Comparison of ENCODE assay signal across 9 mouse cellular contexts in genomic region chr5:35884262-35884661, GRCm38 (mm10). TPM values are rescaled to one million over a fixed set of nuclear protein-coding genes. Genes with fewer than 3 reads are reported as not detected.
DNase-seq lines count a peak whose midpoint lies in the region; ATAC-seq and TF ChIP-seq lines count a peak whose summit lies in the region.
"Had no signal": no experiment of that assay in that cellular context is flagged by ENCODE, and none has a peak within 500 bp of the region (broad histone marks: within the 10 kb centered on the region; RNA-seq: fewer than 3 reads in every experiment).

No protein-coding gene starts in this region.

- H3K4me2 ChIP-seq in neural tube, embryonic 15.5 days = no peak overlapping the region
- H3K4me2 ChIP-seq: heart, embryonic 13.5 days had no signal

- no peaks in the 10 kb centered on the region for H3K27me3 ChIP-seq in neural tube, embryonic 15.5 days (replicated peaks)
- H3K27me3 ChIP-seq: heart, embryonic 13.5 days had no signal

- TF ChIP-seq POLR2A in cortical plate, adult 2 months (IDR thresholded peaks at IDR 0.05; ENCODE audit: extremely low read depth, insufficient read depth, low read length) = no peak

- TF ChIP-seq CTCF in cortical plate, adult 2 months (IDR thresholded peaks at IDR 0.05; ENCODE audit: extremely low read depth, insufficient read depth, low read length) = peak; percentile 34; the same call in 1 of the 2 replicates

- H3K9me3 ChIP-seq in neural tube, embryonic 15.5 days (replicated peaks) = no peaks in the 10 kb centered on the region
- H3K9me3 ChIP-seq: heart, embryonic 13.5 days had no signal

- no peak for ATAC-seq in neural tube, embryonic 15.5 days (ENCODE audit: low FRiP score)

- no peaks in the 10 kb centered on the region for H3K36me3 ChIP-seq in neural tube, embryonic 15.5 days
- H3K36me3 ChIP-seq: heart, embryonic 13.5 days had no signal

- peak; percentile 79 for DNase-seq in embryo, embryonic 10.5 days (ENCODE audit: low spot score)
- DNase-seq in embryo, embryonic 10 days (ENCODE audit: low spot score) = no peak
- peak; percentile 66 for DNase-seq in neural tube, embryonic 10.5 days (ENCODE audit: extremely low spot score, low spot score)
- peak; percentile 70 to 75 for DNase-seq in layer of hippocampus, postnatal 10 days (ENCODE audit: low spot score in 2 of 2)
- peak; percentile 71 for DNase-seq in retina, embryonic 14.5 days (ENCODE audit: low spot score)
- no peak for DNase-seq in MN1 (ENCODE audit: low spot score)

- 38% methylated on average over 11 of the region's 11 CpGs for WGBS in neural tube, embryonic 15.5 days

- H3K4me1 ChIP-seq in neural tube, embryonic 15.5 days = peaks cover 7% of the 10 kb centered on the region; the same call in 1 of the 2 replicates
- no peaks in the 10 kb centered on the region for H3K4me1 ChIP-seq in cortical plate, adult 2 months (ENCODE audit: control insufficient read depth, insufficient read depth, low read length)

- H3K4me3 ChIP-seq in neural tube, embryonic 15.5 days (replicated peaks) = no peak overlapping the region
- H3K4me3 ChIP-seq in cortical plate, adult 2 months (ENCODE audit: insufficient read depth, low read length) = no peak overlapping the region
- H3K4me3 ChIP-seq: heart, embryonic 13.5 days had no signal

- no peak overlapping the region for H3K9ac ChIP-seq in neural tube, embryonic 15.5 days (replicated peaks)
- H3K9ac ChIP-seq: heart, embryonic 13.5 days had no signal

- H3K27ac ChIP-seq in neural tube, embryonic 15.5 days (replicated peaks) = no peak overlapping the region
- H3K27ac ChIP-seq in cortical plate, adult 2 months (ENCODE audit: insufficient read depth, low read length) = no peak overlapping the region
- H3K27ac ChIP-seq: heart, embryonic 13.5 days had no signal

RNA-seq across cellular contexts. Expression of gene Afap1, which starts 8.9 kb away (rescaled TPM):
- 50.8 and 57.0 TPM in 2 replicates for polyA plus RNA-seq in neural tube, embryonic 15.5 days (2015; fragmentation: Nextera tagmentation; extraction: Ambion mirVana)
- polyA plus RNA-seq in cortical plate, adult 2 months (2012; rRNA removed) = 12.3 and 14.1 TPM in 2 replicates
- 100 to 1,000 TPM; 100 to 113 TPM for total RNA-seq in layer of hippocampus, postnatal 10 days (2021)

Comparison
In these comparisons a context has a peak if more than half of its experiments do, and no peak if none do; other contexts are left out.
1. DNase-seq: peak in embryo, embryonic 10.5 days (single experiment), neural tube, embryonic 10.5 days (single experiment), layer of hippocampus, postnatal 10 days (2 of 2) and retina, embryonic 14.5 days (single experiment); none in embryo, embryonic 10 days (single experiment) and MN1 (single experiment).